Mouse (Mus musculus) subcutaneous adipose tissue, adult 2 months (tissue): ENCODE measurements around the gene Klf17. TPM values are rescaled to one million over a fixed set of nuclear protein-coding genes. Genes with fewer than 3 reads are reported as not detected.

Source experiments
- polyA plus RNA-seq: library from polyadenylated mRNA; depleted of rRNA; stranded (reverse); fragments of >200 nt; gene quantifications from 2 replicates; pipeline ENCODE4 v1.2.3, GENCODE M21; 2012; ENCODE audit warnings: low replicate concordance; rRNA removed

The Klf17 gene
- polyA plus RNA-seq: not detected in 2 replicates

GRCm38 (mm10) chr4:117765416-117765815, at the start of gene Klf17:
Gene Klf17, minus strand, starts transcription at chr4:117765648.

DNA sequence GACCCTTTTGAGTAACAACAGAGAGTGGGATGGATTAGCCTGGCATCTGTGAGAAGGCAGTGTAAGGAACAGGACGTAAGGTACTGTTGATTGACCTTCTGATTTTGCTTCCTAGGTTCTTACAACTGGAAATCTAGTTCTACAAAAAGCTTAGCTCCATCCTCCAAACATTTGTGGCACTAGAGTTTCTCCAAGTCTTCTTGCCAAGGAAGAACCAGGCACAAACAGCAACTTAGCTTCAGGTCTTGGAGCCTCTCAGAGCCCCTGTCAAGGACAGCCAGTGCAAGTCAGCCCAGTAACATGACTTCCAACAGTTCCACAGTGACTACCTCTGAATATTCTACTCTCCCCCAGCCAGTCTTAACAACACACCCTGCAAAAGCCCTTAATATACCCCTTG, 41.3 kb downstream of the Klf17 start, which contains the start of gene Gm12845:
Gene Gm12845 (plus strand): TSS at position 301 of the 400 bp plus-strand sequence.

Other genes starting within 250 kb of the Klf17 start
- gene Eri3, start 215.3 kb downstream of the Klf17 start, polyA plus RNA-seq: 94.0 and 125 TPM in 2 replicates
- 19.7 and 25.2 TPM in 2 replicates for gene Dmap1, start 83.4 kb downstream of the Klf17 start, polyA plus RNA-seq
- gene Gm12845, start 41.2 kb downstream of the Klf17 start, polyA plus RNA-seq: not detected in 2 replicates
- gene Slc6a9, start 68.9 kb upstream of the Klf17 start, polyA plus RNA-seq: 17.3 and 51.7 TPM in 2 replicates
- 1.1 and 7.7 TPM in 2 replicates for gene Ccdc24, start 106.9 kb upstream of the Klf17 start, polyA plus RNA-seq
- 22.8 and 62.6 TPM in 2 replicates for gene B4galt2, start 117.8 kb upstream of the Klf17 start, polyA plus RNA-seq
- 401 and 431 TPM in 2 replicates for gene Atp6v0b, start 121.7 kb upstream of the Klf17 start, polyA plus RNA-seq
- 10.1 and 22.4 TPM in 2 replicates for gene Dph2, start 126.4 kb upstream of the Klf17 start, polyA plus RNA-seq
- 71.6 and 98.9 TPM in 2 replicates for gene Ipo13, start 149.4 kb upstream of the Klf17 start, polyA plus RNA-seq
- 0.33 and 11.4 TPM in 2 replicates for gene Artn, start 164.1 kb upstream of the Klf17 start, polyA plus RNA-seq